Mouse (Mus musculus) limb, embryonic 15.5 days (tissue): ENCODE results near the gene Lypd4. TPM values are rescaled to one million over a fixed set of nuclear protein-coding genes. Genes with fewer than 3 reads are reported as not detected.
"Not testable (repeated sequence)": the region's sequence is repeated elsewhere in the genome, so short reads cannot be mapped to it uniquely, and the experiment has no call there.

Source experiments
- ATAC-seq: fragments of 200-750 bp; cut with Nextera tagmentation; 2 replicates; pipeline ENCODE4 v1.8.0; 2017; ENCODE audit warnings: low read depth, moderate TSS enrichment; ENCODE audit not compliant: insufficient number of reproducible peaks, low FRiP score, low TSS enrichment
- H3K27ac ChIP-seq: fragments of 300-500 bp; sonication (generic); 2 replicates; pipeline ENCODE4 v1.5.1; 2015; ENCODE audit warnings: moderate library complexity, mild to moderate bottlenecking, inconsistent platforms
- H3K27me3 ChIP-seq: fragments of 300-500 bp; sonication (generic); 2 replicates; pipeline ENCODE4 v1.6.1; 2015; ENCODE audit warnings: inconsistent platforms
- H3K36me3 ChIP-seq: fragments of 300-500 bp; sonication (generic); 2 replicates; pipeline ENCODE4 v1.6.1; 2015; ENCODE audit warnings: inconsistent platforms
- H3K4me1 ChIP-seq: fragments of 300-500 bp; sonication (generic); 2 replicates; pipeline ENCODE4 v1.6.1; 2015; ENCODE audit warnings: inconsistent platforms
- H3K4me2 ChIP-seq: fragments of 300-500 bp; sonication (generic); 2 replicates; pipeline ENCODE4 v1.6.1; 2015; ENCODE audit warnings: mild to moderate bottlenecking, inconsistent platforms
- H3K4me3 ChIP-seq: fragments of 300-500 bp; sonication (generic); 2 replicates; pipeline ENCODE4 v1.5.1; 2015; ENCODE audit warnings: mild to moderate bottlenecking, inconsistent platforms
- H3K9ac ChIP-seq: fragments of 300-500 bp; sonication (generic); 2 replicates; pipeline ENCODE4 v1.6.1; 2015; ENCODE audit warnings: inconsistent platforms
- H3K9me3 ChIP-seq: fragments of 300-500 bp; sonication (generic); 2 replicates; pipeline ENCODE4 v1.6.1; 2016; ENCODE audit warnings: inconsistent platforms
- WGBS: fragments of 180-500 bp; shearing (Covaris S2); methylation state at CpG from one replicate; pipeline ENCODE4 v1.1.7; 2015; 5-methylcytosine and 5-hydroxymethylcytosine counted together
- polyA plus RNA-seq: library from polyadenylated mRNA; unstranded; fragments of >200 nt; fragmentation: Nextera tagmentation; extraction: Ambion mirVana; gene quantifications from 2 replicates; pipeline ENCODE4 v1.2.1, GENCODE M21; 2015

Gene Lypd4
- polyA plus RNA-seq, 1 experiment from 2014 or later, result not detected

GRCm38 (mm10) chr7:24840331-24840730 lies 29.4 kb downstream of the Lypd4 start:
- H3K4me2 ChIP-seq, result no peak overlapping the region
- no peaks in the 10 kb centered on the region for H3K9me3 ChIP-seq
- H3K27ac ChIP-seq, result no peak overlapping the region
- no peaks in the 10 kb centered on the region for H3K4me1 ChIP-seq
- no peaks in the 10 kb centered on the region for H3K36me3 ChIP-seq
- no peak for ATAC-seq
- no peaks in the 10 kb centered on the region for H3K27me3 ChIP-seq
- H3K9ac ChIP-seq, result no peak overlapping the region
- no peak overlapping the region for H3K4me3 ChIP-seq
- 51% methylated on average over 3 of the region's 3 CpGs for WGBS

- no peak overlapping the region for H3K9ac ChIP-seq
- no peak overlapping the region for H3K27ac ChIP-seq
Measured at GRCm38 (mm10) chr7:24839410-24839808, 30.3 kb downstream of the Lypd4 start.

GRCm38 (mm10) chr7:24838732-24839409 lies 30.9 kb downstream of the Lypd4 start:
- H3K4me2 ChIP-seq, H3K4me1 ChIP-seq, H3K4me3 ChIP-seq, H3K27me3 ChIP-seq, H3K36me3 ChIP-seq, H3K27ac ChIP-seq, H3K9me3 ChIP-seq, H3K9ac ChIP-seq, ATAC-seq: not testable (repeated sequence)
- 53% methylated on average over 13 of the region's 13 CpGs for WGBS

More at GRCm38 (mm10) chr7:24839410-24839808, 30.3 kb downstream of the Lypd4 start:
- Histone ChIP-seq H3K36me3 (no peaks in the 10 kb centered on the region), H3K4me3 (no peak overlapping the region), H3K4me2 (no peak overlapping the region), H3K9me3 (no peaks in the 10 kb centered on the region), H3K4me1 (no peaks in the 10 kb centered on the region), H3K27me3 (no peaks in the 10 kb centered on the region)
- no peak for ATAC-seq
- WGBS, result 78% methylated on average over 8 of the region's 8 CpGs

- H3K36me3 ChIP-seq, result no peaks in the 10 kb centered on the region
- 91% methylated on average over 4 of the region's 4 CpGs for WGBS
- no peaks in the 10 kb centered on the region for H3K9me3 ChIP-seq
- H3K9ac ChIP-seq, result no peak overlapping the region
- no peak for ATAC-seq
- no peak overlapping the region for H3K4me3 ChIP-seq
- no peak overlapping the region for H3K4me2 ChIP-seq
- H3K4me1 ChIP-seq, result no peaks in the 10 kb centered on the region
- H3K27ac ChIP-seq, result no peak overlapping the region
- H3K27me3 ChIP-seq, result no peaks in the 10 kb centered on the region
Measured at GRCm38 (mm10) chr7:24827181-24827580, 42.6 kb downstream of the Lypd4 start.

GRCm38 (mm10) chr7:24824452-24824851 lies 45.3 kb downstream of the Lypd4 start:
- no peaks in the 10 kb centered on the region for H3K36me3 ChIP-seq
- no peak overlapping the region for H3K27ac ChIP-seq
- no peak overlapping the region for H3K4me3 ChIP-seq
- H3K9me3 ChIP-seq, result no peaks in the 10 kb centered on the region
- no peaks in the 10 kb centered on the region for H3K27me3 ChIP-seq
- no peak for ATAC-seq
- no peaks in the 10 kb centered on the region for H3K4me1 ChIP-seq
- no peak overlapping the region for H3K4me2 ChIP-seq
- 64% methylated on average over 7 of the region's 7 CpGs for WGBS
- no peak overlapping the region for H3K9ac ChIP-seq

- 1% methylated on average over 3 of the region's 3 CpGs for WGBS
- no peaks in the 10 kb centered on the region for H3K27me3 ChIP-seq
- ATAC-seq, result no peak
Measured at GRCm38 (mm10) chr7:24817502-24817901, 52.2 kb downstream of the Lypd4 start.

More at GRCm38 (mm10) chr7:24817502-24817901, 52.2 kb downstream of the Lypd4 start:
- no peak overlapping the region for H3K4me3 ChIP-seq
- no peak overlapping the region for H3K9ac ChIP-seq
- H3K4me2 ChIP-seq, result no peak overlapping the region
- no peaks in the 10 kb centered on the region for H3K4me1 ChIP-seq
- H3K27ac ChIP-seq, result no peak overlapping the region
- no peaks in the 10 kb centered on the region for H3K36me3 ChIP-seq
- H3K9me3 ChIP-seq, result no peaks in the 10 kb centered on the region

Other genes with a start within 250 kb of the Lypd4 start
- gene Lypd3, start 233.4 kb downstream of the Lypd4 start, polyA plus RNA-seq, result 125 and 128 TPM in 2 replicates
- gene Tex101, start 193.3 kb downstream of the Lypd4 start, polyA plus RNA-seq, result not detected in 2 replicates
- gene BC049730, start 160.7 kb downstream of the Lypd4 start, polyA plus RNA-seq, result not detected in 2 replicates
- gene Gm4763, start 143.0 kb downstream of the Lypd4 start, polyA plus RNA-seq, result not detected in 2 replicates
- gene Cd177, start 109.6 kb downstream of the Lypd4 start, polyA plus RNA-seq, result 0.23 and 0.25 TPM in 2 replicates
- gene Ceacam10, start 92.7 kb downstream of the Lypd4 start, polyA plus RNA-seq, result 0.17 and 0.37 TPM in 2 replicates
- gene Gm9844, start 7.7 kb downstream of the Lypd4 start, polyA plus RNA-seq, result 12.0 and 12.4 TPM in 2 replicates
- not detected in 2 replicates for gene Dmrtc2, start 116 bp upstream of the Lypd4 start, polyA plus RNA-seq
- 2,364 and 2,933 TPM in 2 replicates for gene Rps19, start 14.4 kb upstream of the Lypd4 start, polyA plus RNA-seq
- 0.72 and 0.78 TPM in 2 replicates for gene Cd79a, start 27.4 kb upstream of the Lypd4 start, polyA plus RNA-seq
- 110 and 122 TPM in 2 replicates for gene Arhgef1, start 33.0 kb upstream of the Lypd4 start, polyA plus RNA-seq
- gene Gm4881, start 74.6 kb upstream of the Lypd4 start, polyA plus RNA-seq, result not detected in 2 replicates
- 209 and 233 TPM in 2 replicates for gene Rabac1, start 102.8 kb upstream of the Lypd4 start, polyA plus RNA-seq
- 0.97 and 1.5 TPM in 2 replicates for gene Atp1a3, start 136.0 kb upstream of the Lypd4 start, polyA plus RNA-seq
- 4.2 and 5.7 TPM in 2 replicates for gene Grik5, start 202.4 kb upstream of the Lypd4 start, polyA plus RNA-seq
- 28.8 and 29.5 TPM in 2 replicates for gene Zfp574, start 202.6 kb upstream of the Lypd4 start, polyA plus RNA-seq